In genomic region chr1:162738472-162738871, GRCm38 (mm10) we compare ENCODE assay signal across 8 mouse cellular contexts. TPM values are rescaled to one million over a fixed set of nuclear protein-coding genes. Genes with fewer than 3 reads are reported as not detected.
DNase-seq lines count a peak whose midpoint lies in the region; ATAC-seq and TF ChIP-seq lines count a peak whose summit lies in the region.

No protein-coding gene starts in this region.

- H3K9me3 ChIP-seq in kidney, embryonic 14.5 days (ENCODE audit: control insufficient read depth, low read length) = no peaks in the 10 kb centered on the region
- H3K9me3 ChIP-seq in embryonic facial prominence, embryonic 14.5 days (ENCODE audit: control insufficient read depth, low read length) = no peaks in the 10 kb centered on the region
- no peaks in the 10 kb centered on the region for H3K9me3 ChIP-seq in limb, embryonic 13.5 days

- H3K4me1 ChIP-seq in kidney, embryonic 14.5 days (ENCODE audit: control insufficient read depth, insufficient read depth, low read length) = peaks cover 21% of the 10 kb centered on the region; the same call in 1 of the 2 replicates
- H3K4me1 ChIP-seq in embryonic facial prominence, embryonic 14.5 days (ENCODE audit: control insufficient read depth, insufficient read depth, low read length) = peaks cover 19% of the 10 kb centered on the region
- H3K4me1 ChIP-seq in limb, embryonic 13.5 days = peaks cover 16% of the 10 kb centered on the region

- peak overlapping the region; percentile 99; the same call in 1 of the 2 replicates for H3K9ac ChIP-seq in kidney, embryonic 14.5 days (ENCODE audit: low read depth, low read length)
- H3K9ac ChIP-seq in embryonic facial prominence, embryonic 14.5 days (ENCODE audit: low read depth, low read length) = peak overlapping the region; percentile 100
- H3K9ac ChIP-seq in limb, embryonic 13.5 days = peak overlapping the region; percentile 99

- peak overlapping the region; percentile 78 for H3K4me2 ChIP-seq in kidney, embryonic 14.5 days (replicated peaks; ENCODE audit: low read depth, low read length)
- peak overlapping the region; percentile 75 for H3K4me2 ChIP-seq in embryonic facial prominence, embryonic 14.5 days (ENCODE audit: low read depth, low read length)
- H3K4me2 ChIP-seq in limb, embryonic 13.5 days (replicated peaks) = peak overlapping the region; percentile 88
- peak overlapping the region; percentile 97 for H3K4me2 ChIP-seq in myocyte (ENCODE audit: low read depth)

- 43% methylated on average over 2 of the region's 2 CpGs for WGBS in kidney, embryonic 14.5 days
- 19% methylated on average over 2 of the region's 2 CpGs for WGBS in embryonic facial prominence, embryonic 14.5 days
- 52% methylated on average over 2 of the region's 2 CpGs for WGBS in limb, embryonic 13.5 days

- TF ChIP-seq POLR2A in myocyte (IDR thresholded peaks at IDR 0.05; ENCODE audit: insufficient read length, low read depth) = no peak

- DNase-seq in kidney, postnatal 25 days = no peak
- DNase-seq in embryonic facial prominence, embryonic 14.5 days (ENCODE audit: low spot score) = no peak
- no peak for DNase-seq in layer of hippocampus, postnatal 14 days (ENCODE audit: low spot score in 2 of 2)
- DNase-seq in right cerebral cortex, adult 18-20 months = no peak
- DNase-seq in kidney, adult 11 months = no peak

- H3K36me3 ChIP-seq in kidney, embryonic 14.5 days (ENCODE audit: control insufficient read depth, insufficient read depth, low read length) = no peaks in the 10 kb centered on the region
- H3K36me3 ChIP-seq in embryonic facial prominence, embryonic 14.5 days (ENCODE audit: control insufficient read depth, insufficient read depth, low read length) = no peaks in the 10 kb centered on the region
- no peaks in the 10 kb centered on the region; the same call in 1 of the 2 replicates for H3K36me3 ChIP-seq in limb, embryonic 13.5 days
- no peaks in the 10 kb centered on the region for H3K36me3 ChIP-seq in myocyte (ENCODE audit: control insufficient read depth, insufficient read depth)

- peaks cover 68% of the 10 kb centered on the region for H3K79me2 ChIP-seq in myocyte (ENCODE audit: control insufficient read depth, insufficient read depth)

- no peak overlapping the region for H3ac ChIP-seq in myocyte (ENCODE audit: control insufficient read depth, insufficient read length)

- ATAC-seq in kidney, embryonic 14.5 days (ENCODE audit: low FRiP score, low TSS enrichment) = no peak
- no peak for ATAC-seq in embryonic facial prominence, embryonic 14.5 days (ENCODE audit: low read depth)
- ATAC-seq in limb, embryonic 13.5 days (ENCODE audit: low FRiP score, low read depth) = no peak

- H3K27ac ChIP-seq in kidney, embryonic 14.5 days (ENCODE audit: low read depth, low read length) = no peak overlapping the region
- H3K27ac ChIP-seq in embryonic facial prominence, embryonic 14.5 days (replicated peaks; ENCODE audit: low read depth, low read length) = no peak overlapping the region
- H3K27ac ChIP-seq in limb, embryonic 13.5 days = no peak overlapping the region

- no peaks in the 10 kb centered on the region for H3K27me3 ChIP-seq in kidney, embryonic 14.5 days (ENCODE audit: control insufficient read depth, insufficient read depth, low read length)
- H3K27me3 ChIP-seq in embryonic facial prominence, embryonic 14.5 days (replicated peaks; ENCODE audit: control insufficient read depth, insufficient read depth, low read length) = no peaks in the 10 kb centered on the region
- no peaks in the 10 kb centered on the region for H3K27me3 ChIP-seq in limb, embryonic 13.5 days
- H3K27me3 ChIP-seq in myocyte (ENCODE audit: control insufficient read depth, insufficient read depth, insufficient read length) = no peaks in the 10 kb centered on the region

- peak overlapping the region; percentile 92 for H3K4me3 ChIP-seq in kidney, embryonic 14.5 days (ENCODE audit: low read length)
- H3K4me3 ChIP-seq in embryonic facial prominence, embryonic 14.5 days (ENCODE audit: low read depth, low read length) = peak overlapping the region; percentile 99
- H3K4me3 ChIP-seq in limb, embryonic 13.5 days = peak overlapping the region; percentile 93
- peak overlapping the region; percentile 94 for H3K4me3 ChIP-seq in myocyte

TF ChIP-seq in myocyte, 11 proteins besides CTCF, POLR2A, EP300 and RAD21:
- TF ChIP-seq E2F4 (IDR thresholded peaks at IDR 0.05; ENCODE audit: insufficient read depth) (no peak), REST (IDR thresholded peaks at IDR 0.05; ENCODE audit: insufficient read depth, insufficient read length) (no peak), TCF3 (IDR thresholded peaks at IDR 0.05; ENCODE audit: insufficient read length, low read depth) (no peak), SRF (IDR thresholded peaks at IDR 0.05; ENCODE audit: control insufficient read depth, insufficient read length, low read depth) (no peak), CEBPB (IDR thresholded peaks at IDR 0.05; ENCODE audit: insufficient read depth, poor library complexity, severe bottlenecking) (no peak), MYOG (IDR thresholded peaks at IDR 0.05; ENCODE audit: control insufficient read depth in 1 of 3, insufficient read depth in 1 of 3, insufficient read length in 2 of 3, low read depth in 2 of 3) (no peak), POLR2AphosphoS2 (IDR thresholded peaks at IDR 0.05; ENCODE audit: insufficient read length, low read depth) (no peak), MAX (IDR thresholded peaks at IDR 0.05; ENCODE audit: low read depth) (no peak), MYOD1 (IDR thresholded peaks at IDR 0.05; ENCODE audit: control insufficient read depth in 1 of 3, insufficient read length in 2 of 3, low read depth in 2 of 3) (no peak), TCF12 (IDR thresholded peaks at IDR 0.05; ENCODE audit: insufficient read depth, poor library complexity, severe bottlenecking) (no peak), USF1 (IDR thresholded peaks at IDR 0.05; ENCODE audit: low read depth) (no peak)

RNA-seq across cellular contexts. Expression of gene Prrc2c, which starts 1.9 kb away (rescaled TPM):
- polyA plus RNA-seq in kidney, embryonic 14.5 days (2014; fragmentation: Nextera tagmentation; extraction: Ambion mirVana) = 175 and 204 TPM in 2 replicates
- 140 and 150 TPM in 2 replicates for polyA plus RNA-seq in embryonic facial prominence, embryonic 14.5 days (2014; fragmentation: Nextera tagmentation; extraction: Ambion mirVana)
- 194 and 195 TPM in 2 replicates for polyA plus RNA-seq in limb, embryonic 13.5 days (2015; fragmentation: Nextera tagmentation; extraction: Ambion mirVana)
- polyA plus RNA-seq in myocyte (2012; fragmentation: generic; extraction: Trizol) = 24.1 TPM
- total RNA-seq in layer of hippocampus, postnatal 14 days (2021) = 100 to 1,000 TPM; 183 to 205 TPM
